Mouse (Mus musculus): ENCODE measurements around the gene Styk1. TPM values are rescaled to one million over a fixed set of nuclear protein-coding genes. Genes with fewer than 3 reads are reported as not detected.

Gene Styk1
- polyA plus RNA-seq, 2 experiments: 0.32 to 0.65 TPM

GRCm38 (mm10) chr6:131270312-131270711, 83.1 kb downstream of the Styk1 start:
- DNase-seq (ENCODE audit: low read depth in 3 of 3, low spot score in 3 of 3) (no peak), ATAC-seq (ENCODE audit: insufficient read depth) (no peak)
- no peak overlapping the region for H3K27ac ChIP-seq
- H3K9me3 ChIP-seq (ENCODE audit: control insufficient read depth, low read length): no peaks in the 10 kb centered on the region
- no peaks in the 10 kb centered on the region for H3K36me3 ChIP-seq (replicated peaks; ENCODE audit: control insufficient read depth, insufficient read depth, low read depth)
- H3K27me3 ChIP-seq (ENCODE audit: control insufficient read depth, insufficient read depth, low read length): no peaks in the 10 kb centered on the region
- H3K4me1 ChIP-seq (replicated peaks; ENCODE audit: control insufficient read depth in 2 of 2, insufficient read depth in 2 of 2, low read length in 1 of 2): no peaks in the 10 kb centered on the region; a peak in 1 of 4 replicates
- no peak overlapping the region for H3K4me2 ChIP-seq (ENCODE audit: low read depth)
- no peak for TF ChIP-seq EP300 (IDR thresholded peaks at IDR 0.05; ENCODE audit: low read depth)
- no peak for TF ChIP-seq CTCF (IDR thresholded peaks at IDR 0.05; ENCODE audit: low read depth)
- WGBS (ENCODE audit: insufficient replicate concordance): 30% methylated on average over 1 of the region's 1 CpGs
- H3K4me3 ChIP-seq (ENCODE audit: insufficient read depth in 1 of 2, low read depth in 2 of 2, low read length in 2 of 2): no peak overlapping the region
- no peak overlapping the region for H3K9ac ChIP-seq (replicated peaks)

GRCm38 (mm10) chr6:131269599-131269998, 83.8 kb downstream of the Styk1 start:
- WGBS (ENCODE audit: insufficient replicate concordance): 59% methylated on average over 2 of the region's 2 CpGs
- no peak overlapping the region for H3K27ac ChIP-seq
- ATAC-seq (ENCODE audit: insufficient read depth) (no peak), DNase-seq (ENCODE audit: low read depth in 3 of 3, low spot score in 3 of 3) (no peak)
- no peaks in the 10 kb centered on the region for H3K27me3 ChIP-seq (ENCODE audit: control insufficient read depth, insufficient read depth, low read length)
- no peaks in the 10 kb centered on the region; a peak in 1 of 4 replicates for H3K4me1 ChIP-seq (replicated peaks; ENCODE audit: control insufficient read depth in 2 of 2, insufficient read depth in 2 of 2, low read length in 1 of 2)
- H3K9me3 ChIP-seq (ENCODE audit: control insufficient read depth, low read length): no peaks in the 10 kb centered on the region
- H3K9ac ChIP-seq (replicated peaks): no peak overlapping the region
- H3K4me3 ChIP-seq (ENCODE audit: insufficient read depth in 1 of 2, low read depth in 2 of 2, low read length in 2 of 2): no peak overlapping the region
- TF ChIP-seq EP300 (IDR thresholded peaks at IDR 0.05; ENCODE audit: low read depth) (no peak), CTCF (IDR thresholded peaks at IDR 0.05; ENCODE audit: low read depth) (no peak)
- H3K36me3 ChIP-seq (replicated peaks; ENCODE audit: control insufficient read depth, insufficient read depth, low read depth): no peaks in the 10 kb centered on the region
- H3K4me2 ChIP-seq (ENCODE audit: low read depth): no peak overlapping the region

- H3K9me3 ChIP-seq (ENCODE audit: control insufficient read depth, low read length): no peaks in the 10 kb centered on the region
- no peak overlapping the region for H3K27ac ChIP-seq
- H3K36me3 ChIP-seq (replicated peaks; ENCODE audit: control insufficient read depth, insufficient read depth, low read depth): no peaks in the 10 kb centered on the region
- no peak overlapping the region for H3K9ac ChIP-seq (replicated peaks)
- H3K4me3 ChIP-seq (ENCODE audit: insufficient read depth in 1 of 2, low read depth in 2 of 2, low read length in 2 of 2): no peak overlapping the region
- no peaks in the 10 kb centered on the region; a peak in 1 of 4 replicates for H3K4me1 ChIP-seq (replicated peaks; ENCODE audit: control insufficient read depth in 2 of 2, insufficient read depth in 2 of 2, low read length in 1 of 2)
- no peaks in the 10 kb centered on the region for H3K27me3 ChIP-seq (ENCODE audit: control insufficient read depth, insufficient read depth, low read length)
- TF ChIP-seq EP300 (IDR thresholded peaks at IDR 0.05; ENCODE audit: low read depth): no peak
- TF ChIP-seq CTCF (IDR thresholded peaks at IDR 0.05; ENCODE audit: low read depth): no peak
- H3K4me2 ChIP-seq (ENCODE audit: low read depth): no peak overlapping the region
- ATAC-seq (ENCODE audit: insufficient read depth) (no peak), DNase-seq (ENCODE audit: low read depth in 3 of 3, low spot score in 3 of 3) (no peak)
- WGBS (ENCODE audit: insufficient replicate concordance): 56% methylated on average over 5 of the region's 5 CpGs
Observed at GRCm38 (mm10) chr6:131264175-131264574, 89.2 kb downstream of the Styk1 start.

GRCm38 (mm10) chr6:131262778-131263177, 90.6 kb downstream of the Styk1 start:
- 34% methylated on average over 3 of the region's 3 CpGs for WGBS (ENCODE audit: insufficient replicate concordance)
- no peaks in the 10 kb centered on the region for H3K27me3 ChIP-seq (ENCODE audit: control insufficient read depth, insufficient read depth, low read length)
- no peak overlapping the region for H3K9ac ChIP-seq (replicated peaks)
- no peak for TF ChIP-seq EP300 (IDR thresholded peaks at IDR 0.05; ENCODE audit: low read depth)
- no peak for TF ChIP-seq CTCF (IDR thresholded peaks at IDR 0.05; ENCODE audit: low read depth)
- H3K4me1 ChIP-seq (replicated peaks; ENCODE audit: control insufficient read depth in 2 of 2, insufficient read depth in 2 of 2, low read length in 1 of 2): no peaks in the 10 kb centered on the region
- H3K36me3 ChIP-seq (replicated peaks; ENCODE audit: control insufficient read depth, insufficient read depth, low read depth): no peaks in the 10 kb centered on the region
- DNase-seq (ENCODE audit: low read depth in 3 of 3, low spot score in 3 of 3) (no peak), ATAC-seq (ENCODE audit: insufficient read depth) (no peak)
- no peaks in the 10 kb centered on the region for H3K9me3 ChIP-seq (ENCODE audit: control insufficient read depth, low read length)
- no peak overlapping the region for H3K27ac ChIP-seq
- H3K4me2 ChIP-seq (ENCODE audit: low read depth): no peak overlapping the region
- H3K4me3 ChIP-seq (ENCODE audit: insufficient read depth in 1 of 2, low read depth in 2 of 2, low read length in 2 of 2): no peak overlapping the region

GRCm38 (mm10) chr6:131262009-131262408, 91.4 kb downstream of the Styk1 start:
- DNase-seq (ENCODE audit: low read depth in 3 of 3, low spot score in 3 of 3): no peak
- no peak for ATAC-seq (ENCODE audit: insufficient read depth)
- Histone ChIP-seq H3K4me3 (ENCODE audit: insufficient read depth in 1 of 2, low read depth in 2 of 2, low read length in 2 of 2) (no peak overlapping the region), H3K9ac (replicated peaks) (no peak overlapping the region), H3K36me3 (replicated peaks; ENCODE audit: control insufficient read depth, insufficient read depth, low read depth) (no peaks in the 10 kb centered on the region), H3K27ac (no peak overlapping the region), H3K27me3 (ENCODE audit: control insufficient read depth, insufficient read depth, low read length) (no peaks in the 10 kb centered on the region), H3K4me2 (ENCODE audit: low read depth) (no peak overlapping the region), H3K9me3 (ENCODE audit: control insufficient read depth, low read length) (no peaks in the 10 kb centered on the region), H3K4me1 (replicated peaks; ENCODE audit: control insufficient read depth in 2 of 2, insufficient read depth in 2 of 2, low read length in 1 of 2) (no peaks in the 10 kb centered on the region)
- 65% methylated on average over 3 of the region's 3 CpGs for WGBS (ENCODE audit: insufficient replicate concordance)
- no peak for TF ChIP-seq CTCF (IDR thresholded peaks at IDR 0.05; ENCODE audit: low read depth)
- TF ChIP-seq EP300 (IDR thresholded peaks at IDR 0.05; ENCODE audit: low read depth): no peak

Other genes with a start within 250 kb of the Styk1 start
- gene Klra2, start 106.2 kb downstream of the Styk1 start, polyA plus RNA-seq (2012; rRNA removed): 0.14 and 0.35 TPM in 2 replicates
- 0.16 and 0.52 TPM in 2 replicates for gene Klra2, start 106.2 kb downstream of the Styk1 start, polyA plus RNA-seq (2014; fragmentation: Nextera tagmentation; extraction: Ambion mirVana)
- gene Magohb, start 60.4 kb downstream of the Styk1 start, polyA plus RNA-seq (2012; rRNA removed): 9.3 and 14.4 TPM in 2 replicates
- gene Magohb, start 60.4 kb downstream of the Styk1 start, polyA plus RNA-seq (2014; fragmentation: Nextera tagmentation; extraction: Ambion mirVana): 30.1 and 34.9 TPM in 2 replicates
- gene Ybx3, start 34.9 kb upstream of the Styk1 start, polyA plus RNA-seq (2012; rRNA removed): 98.1 and 214 TPM in 2 replicates
- 74.6 and 80.7 TPM in 2 replicates for gene Ybx3, start 34.9 kb upstream of the Styk1 start, polyA plus RNA-seq (2014; fragmentation: Nextera tagmentation; extraction: Ambion mirVana)
- gene 5430401F13Rik, start 132.8 kb upstream of the Styk1 start, polyA plus RNA-seq (2012; rRNA removed): not detected in 2 replicates
- not detected in 2 replicates for gene 5430401F13Rik, start 132.8 kb upstream of the Styk1 start, polyA plus RNA-seq (2014; fragmentation: Nextera tagmentation; extraction: Ambion mirVana)
- gene Gm6619, start 132.8 kb upstream of the Styk1 start, polyA plus RNA-seq (2012; rRNA removed): not detected in 2 replicates
- gene Gm6619, start 132.8 kb upstream of the Styk1 start, polyA plus RNA-seq (2014; fragmentation: Nextera tagmentation; extraction: Ambion mirVana): not detected in 2 replicates